Mouse (Mus musculus) embryonic facial prominence, embryonic 15.5 days (tissue): ENCODE data around the gene Adamts17. TPM values are rescaled to one million over a fixed set of nuclear protein-coding genes. Genes with fewer than 3 reads are reported as not detected.

ENCODE experiments used
- ATAC-seq: fragments of 200-750 bp; cut with Nextera tagmentation; 2 replicates; pipeline ENCODE4 v1.8.0; 2017; ENCODE audit warnings: low read depth, moderate TSS enrichment; ENCODE audit not compliant: insufficient number of reproducible peaks, low FRiP score, low TSS enrichment
- H3K27ac ChIP-seq: fragments of 300-500 bp; sonication (generic); replicated peaks from 2 replicates; pipeline ENCODE4 v1.5.1; 2015; ENCODE audit warnings: mild to moderate bottlenecking, inconsistent platforms
- H3K27me3 ChIP-seq: fragments of 300-500 bp; sonication (generic); 2 replicates; pipeline ENCODE4 v1.6.1; 2015; ENCODE audit warnings: inconsistent platforms
- H3K36me3 ChIP-seq: fragments of 300-500 bp; sonication (generic); 2 replicates; pipeline ENCODE4 v1.6.1; 2015; ENCODE audit warnings: mild to moderate bottlenecking, inconsistent platforms
- H3K4me1 ChIP-seq: fragments of 300-500 bp; sonication (generic); 2 replicates; pipeline ENCODE4 v1.6.1; 2015; ENCODE audit warnings: inconsistent platforms
- H3K4me2 ChIP-seq: fragments of 300-500 bp; sonication (generic); replicated peaks from 2 replicates; pipeline ENCODE4 v1.6.1; 2015; ENCODE audit warnings: mild to moderate bottlenecking, inconsistent platforms
- H3K4me3 ChIP-seq: fragments of 300-500 bp; sonication (generic); replicated peaks from 2 replicates; pipeline ENCODE4 v1.5.1; 2015; ENCODE audit warnings: mild to moderate bottlenecking, inconsistent platforms
- H3K9ac ChIP-seq: fragments of 300-500 bp; sonication (generic); 2 replicates; pipeline ENCODE4 v1.6.1; 2015; ENCODE audit warnings: inconsistent platforms
- H3K9me3 ChIP-seq: fragments of 300-500 bp; sonication (generic); replicated peaks from 2 replicates; pipeline ENCODE4 v1.6.1; 2016; ENCODE audit warnings: inconsistent platforms
- WGBS: fragments of 180-500 bp; shearing (Covaris S2); methylation state at CpG from one replicate; pipeline ENCODE4 v1.1.7; 2015; 5-methylcytosine and 5-hydroxymethylcytosine counted together
- polyA plus RNA-seq: library from polyadenylated mRNA; unstranded; fragments of >200 nt; fragmentation: Nextera tagmentation; extraction: Ambion mirVana; gene quantifications from 2 replicates; pipeline ENCODE4 v1.2.1, GENCODE M21; 2015

The Adamts17 gene
- polyA plus RNA-seq, 1 experiment from 2014 or later = 17.4 TPM

GRCm38 (mm10) chr7:67082751-67083150, 243.2 kb downstream of the Adamts17 start:
- Histone ChIP-seq H3K4me1 (no peaks in the 10 kb centered on the region), H3K27ac (no peak overlapping the region), H3K36me3 (0 out of 2 replicates have a peak, but pooled peaks cover 4% of the 10 kb centered on the region), H3K9ac (no peak overlapping the region), H3K4me3 (no peak overlapping the region), H3K4me2 (no peak overlapping the region), H3K9me3 (no peaks in the 10 kb centered on the region), H3K27me3 (no peaks in the 10 kb centered on the region)
- WGBS = 90% methylated on average over 10 of the region's 10 CpGs
- no peak for ATAC-seq

- Histone ChIP-seq H3K4me2 (no peak overlapping the region), H3K4me1 (no peaks in the 10 kb centered on the region), H3K27me3 (no peaks in the 10 kb centered on the region), H3K9me3 (no peaks in the 10 kb centered on the region), H3K4me3 (no peak overlapping the region), H3K9ac (no peak overlapping the region), H3K36me3 (no peaks in the 10 kb centered on the region), H3K27ac (no peak overlapping the region)
- ATAC-seq = no peak
- 47% methylated on average over 6 of the region's 6 CpGs for WGBS
Observed at GRCm38 (mm10) chr7:67087759-67088158, 248.2 kb downstream of the Adamts17 start.

DNA sequence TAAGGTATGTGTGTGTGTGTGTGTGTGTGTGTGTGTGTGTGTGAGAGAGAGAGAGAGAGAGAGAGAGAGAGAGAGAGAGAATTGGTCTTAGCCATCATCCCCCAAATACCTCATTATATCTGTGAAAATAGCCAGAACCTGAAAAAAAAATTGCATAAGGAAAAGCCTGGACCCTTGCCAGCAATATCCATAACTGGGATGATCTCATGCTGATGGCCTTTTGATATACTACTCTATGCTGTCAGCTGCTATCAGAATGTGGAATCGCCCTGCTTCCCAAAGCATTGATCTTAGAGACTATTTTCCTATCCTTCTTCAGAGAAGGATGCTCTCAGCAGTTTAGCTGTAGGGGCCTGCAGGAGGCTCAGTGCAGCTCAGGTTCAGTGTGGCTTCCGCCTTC, 257.6 kb downstream of the Adamts17 start:
- no peaks in the 10 kb centered on the region for H3K36me3 ChIP-seq
- 0 out of 2 replicates have a peak, but pooled peaks cover 4% of the 10 kb centered on the region for H3K4me1 ChIP-seq
- no peaks in the 10 kb centered on the region for H3K27me3 ChIP-seq
- no peak overlapping the region for H3K27ac ChIP-seq
- H3K4me3 ChIP-seq = no peak overlapping the region
- H3K9ac ChIP-seq = no peak overlapping the region
- WGBS = 70% methylated on average over 2 of the region's 2 CpGs
- ATAC-seq = no peak
- H3K9me3 ChIP-seq = no peaks in the 10 kb centered on the region
- H3K4me2 ChIP-seq = no peak overlapping the region

DNA sequence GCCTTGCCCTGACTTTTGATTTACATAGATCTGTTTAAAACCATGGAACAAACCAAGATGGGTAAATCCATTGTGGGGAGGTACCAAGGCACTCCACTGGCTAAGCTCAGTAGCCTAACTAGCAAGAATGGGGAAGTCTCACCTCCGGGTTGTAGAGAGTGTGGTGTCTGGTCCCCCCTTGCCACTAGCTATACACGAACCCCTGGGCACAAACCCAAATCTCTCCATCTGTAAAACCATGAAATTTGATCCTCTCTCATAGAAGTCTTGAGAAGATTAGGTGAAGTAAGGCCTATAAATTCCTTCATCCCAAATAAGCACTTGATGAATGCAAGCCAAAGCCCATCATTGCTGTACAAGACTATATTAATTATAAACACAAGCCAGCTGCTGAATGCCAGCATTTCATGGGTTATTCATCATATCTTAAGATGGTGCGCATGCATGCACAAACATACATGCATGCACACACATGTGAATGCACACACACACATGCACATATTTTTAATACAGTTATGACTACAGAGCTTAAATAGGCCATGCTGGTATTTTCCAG, 262.0 kb downstream of the Adamts17 start:
- H3K27ac ChIP-seq = no peak overlapping the region
- no peak for ATAC-seq

DNA sequence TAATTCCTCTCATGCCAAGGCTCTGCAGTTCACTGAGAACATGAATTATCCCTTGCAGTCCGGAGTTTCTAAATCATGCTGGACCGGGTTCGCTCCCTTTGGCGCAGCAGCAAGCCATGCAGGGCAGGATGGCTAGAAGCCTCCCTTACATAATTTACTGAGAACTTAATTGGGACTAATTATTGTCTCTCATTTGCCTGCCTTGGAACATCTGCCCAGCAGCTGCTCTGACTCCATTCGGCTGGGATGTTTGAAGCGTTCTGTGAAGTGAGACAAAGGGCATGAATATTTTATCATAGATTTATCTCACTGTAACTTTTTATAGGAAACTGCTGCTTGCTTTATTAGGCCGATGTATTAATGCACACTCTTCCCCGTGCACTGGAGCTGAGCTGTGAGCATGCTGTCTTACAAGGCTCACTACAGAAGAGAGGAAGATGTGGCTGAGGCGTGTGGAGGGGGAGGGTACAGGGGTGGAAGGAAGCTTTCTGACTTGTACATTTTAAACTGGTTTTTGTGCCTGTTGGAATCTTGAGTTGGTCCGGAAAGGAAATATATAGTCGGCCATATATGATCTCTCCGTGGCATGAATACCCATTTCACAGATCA, 271.1 kb downstream of the Adamts17 start:
- H3K4me1 ChIP-seq = peaks cover 10% of the 10 kb centered on the region

More for the DNA sequence above, 262.0 kb downstream of the Adamts17 start:
- H3K4me3 ChIP-seq = no peak overlapping the region
- no peak overlapping the region for H3K9ac ChIP-seq
- H3K4me2 ChIP-seq = no peak overlapping the region
- H3K27me3 ChIP-seq = no peaks in the 10 kb centered on the region
- H3K36me3 ChIP-seq = no peaks in the 10 kb centered on the region
- 43% methylated on average over 3 of the region's 3 CpGs for WGBS
- H3K4me1 ChIP-seq = 0 out of 2 replicates have a peak, but pooled peaks cover 4% of the 10 kb centered on the region
- H3K9me3 ChIP-seq = no peaks in the 10 kb centered on the region

DNA sequence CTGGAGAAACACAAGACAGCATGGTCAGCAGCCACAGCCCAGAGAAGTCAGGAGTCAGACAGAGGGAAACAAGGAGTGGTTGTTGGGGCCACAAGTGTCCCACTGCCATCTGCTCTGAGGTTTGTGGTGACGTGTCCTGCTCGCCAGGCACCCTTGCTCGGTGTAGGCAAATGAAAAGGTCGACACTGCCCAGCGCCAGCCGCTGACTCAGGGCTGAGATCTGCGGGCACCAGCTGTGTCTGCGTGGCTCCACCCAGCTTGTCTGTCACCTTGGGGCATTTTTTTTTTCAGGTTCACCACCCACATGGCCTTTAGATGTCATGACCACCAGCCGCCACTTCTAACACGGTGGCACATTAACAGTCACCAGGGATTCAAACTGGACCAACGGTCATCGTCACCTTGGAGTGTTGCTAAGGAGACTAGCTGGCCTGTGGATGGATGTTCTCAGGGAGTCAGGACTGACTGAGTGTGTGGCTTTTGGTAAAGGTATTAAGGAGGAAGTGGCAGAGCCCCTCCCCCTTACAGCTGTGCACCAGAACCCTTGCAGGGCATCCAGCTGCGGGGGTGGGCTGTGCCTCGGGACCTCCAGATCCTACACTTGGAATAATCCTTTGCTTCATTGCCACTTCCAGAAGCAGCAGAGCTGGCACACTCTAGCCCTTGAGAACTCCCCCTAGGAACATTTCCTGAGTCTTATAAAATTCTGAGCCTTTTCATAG, 273.1 kb downstream of the Adamts17 start:
- Histone ChIP-seq H3K27me3 (no peaks in the 10 kb centered on the region), H3K4me2 (no peak overlapping the region), H3K9me3 (no peaks in the 10 kb centered on the region), H3K4me1 (peaks cover 10% of the 10 kb centered on the region), H3K27ac (no peak overlapping the region), H3K9ac (no peak overlapping the region), H3K36me3 (no peaks in the 10 kb centered on the region), H3K4me3 (no peak overlapping the region)
- no peak for ATAC-seq
- 68% methylated on average over 14 of the region's 14 CpGs for WGBS

More for the DNA sequence above, 271.1 kb downstream of the Adamts17 start:
- no peaks in the 10 kb centered on the region for H3K36me3 ChIP-seq
- no peak overlapping the region for H3K4me3 ChIP-seq
- WGBS = 64% methylated on average over 12 of the region's 12 CpGs
- H3K27ac ChIP-seq = no peak overlapping the region
- H3K27me3 ChIP-seq = no peaks in the 10 kb centered on the region
- no peak overlapping the region for H3K4me2 ChIP-seq
- H3K9ac ChIP-seq = no peak overlapping the region
- no peaks in the 10 kb centered on the region for H3K9me3 ChIP-seq
- ATAC-seq = no peak

- Histone ChIP-seq H3K4me3 (no peak overlapping the region), H3K4me1 (peaks cover 10% of the 10 kb centered on the region), H3K9ac (no peak overlapping the region), H3K4me2 (no peak overlapping the region), H3K36me3 (no peaks in the 10 kb centered on the region), H3K9me3 (no peaks in the 10 kb centered on the region), H3K27ac (no peak overlapping the region), H3K27me3 (no peaks in the 10 kb centered on the region)
- ATAC-seq = no peak
- WGBS = 96% methylated on average over 3 of the region's 3 CpGs
Observed at GRCm38 (mm10) chr7:67114056-67114455, 274.5 kb downstream of the Adamts17 start.

GRCm38 (mm10) chr7:67115056-67115455, 275.5 kb downstream of the Adamts17 start:
- no peak overlapping the region for H3K9ac ChIP-seq
- peaks cover 10% of the 10 kb centered on the region for H3K4me1 ChIP-seq

DNA sequence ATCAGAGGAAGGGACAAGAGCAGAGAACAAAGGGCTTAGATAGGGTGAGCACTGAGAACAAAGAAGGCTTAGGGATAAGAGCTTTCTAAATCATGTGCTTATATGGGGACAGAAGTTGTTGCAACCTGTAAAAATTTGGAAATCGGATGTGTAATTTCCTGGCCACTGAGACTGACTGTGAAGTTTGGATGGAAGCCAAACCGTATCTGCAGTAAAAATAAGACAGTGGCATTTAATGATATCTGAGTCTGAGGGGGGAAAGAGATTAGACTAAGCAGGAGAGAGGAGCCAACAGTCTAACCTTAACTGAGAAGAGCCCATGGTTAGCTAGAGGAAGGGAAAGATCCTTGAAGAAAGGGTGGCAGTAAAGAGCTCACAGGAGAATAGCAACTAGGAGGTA, 295.6 kb downstream of the Adamts17 start:
- no peaks in the 10 kb centered on the region for H3K4me1 ChIP-seq
- ATAC-seq = no peak
- 38% methylated on average over 2 of the region's 2 CpGs for WGBS
- no peak overlapping the region for H3K4me3 ChIP-seq
- H3K4me2 ChIP-seq = no peak overlapping the region
- no peak overlapping the region for H3K27ac ChIP-seq
- no peaks in the 10 kb centered on the region for H3K36me3 ChIP-seq
- H3K9ac ChIP-seq = no peak overlapping the region
- H3K27me3 ChIP-seq = no peaks in the 10 kb centered on the region
- H3K9me3 ChIP-seq = no peaks in the 10 kb centered on the region

More at GRCm38 (mm10) chr7:67115056-67115455, 275.5 kb downstream of the Adamts17 start:
- H3K4me2 ChIP-seq = no peak overlapping the region
- peak; percentile 12; the same call in 1 of the 2 replicates for ATAC-seq
- no peaks in the 10 kb centered on the region for H3K9me3 ChIP-seq
- H3K27ac ChIP-seq = no peak overlapping the region
- 64% methylated on average over 3 of the region's 3 CpGs for WGBS
- H3K27me3 ChIP-seq = no peaks in the 10 kb centered on the region
- H3K36me3 ChIP-seq = no peaks in the 10 kb centered on the region
- no peak overlapping the region for H3K4me3 ChIP-seq

- WGBS = 23% methylated on average over 11 of the region's 11 CpGs
- Histone ChIP-seq H3K9ac (no peak overlapping the region), H3K4me1 (peaks cover 18% of the 10 kb centered on the region), H3K27ac (peak overlapping the region; percentile 40; the same call in 1 of the 2 replicates), H3K27me3 (no peaks in the 10 kb centered on the region), H3K36me3 (no peaks in the 10 kb centered on the region), H3K9me3 (no peaks in the 10 kb centered on the region), H3K4me3 (no peak overlapping the region), H3K4me2 (no peak overlapping the region)
- ATAC-seq = no peak
Observed at GRCm38 (mm10) chr7:67142347-67143015, 302.9 kb downstream of the Adamts17 start.

DNA sequence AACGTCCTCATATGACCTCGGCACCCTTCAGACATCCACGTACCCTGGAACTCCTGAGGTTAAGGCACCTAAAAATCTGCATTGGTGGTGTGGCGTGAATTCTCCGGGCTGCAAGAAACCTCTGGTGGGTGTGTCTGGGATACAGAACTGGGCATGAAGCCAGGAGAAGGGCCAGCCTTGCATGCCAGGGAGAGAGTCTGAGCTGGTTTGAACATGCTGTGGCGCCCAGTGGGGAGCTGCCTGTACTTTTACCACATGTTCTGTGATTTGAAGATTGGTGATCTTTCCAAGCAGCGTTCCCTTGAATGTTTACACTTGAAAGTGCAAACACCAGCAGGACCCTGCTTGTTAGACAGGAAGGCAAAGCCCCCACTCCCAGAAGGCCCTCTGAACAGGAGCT, 306.2 kb downstream of the Adamts17 start:
- WGBS = 31% methylated on average over 7 of the region's 7 CpGs
- Histone ChIP-seq H3K27me3 (no peaks in the 10 kb centered on the region), H3K9me3 (no peaks in the 10 kb centered on the region), H3K4me1 (peaks cover 18% of the 10 kb centered on the region), H3K27ac (peak overlapping the region; percentile 35), H3K4me3 (no peak overlapping the region), H3K9ac (no peak overlapping the region), H3K36me3 (0 out of 2 replicates have a peak, but pooled peaks cover 6% of the 10 kb centered on the region), H3K4me2 (no peak overlapping the region)
- peak; percentile 55; the same call in 1 of the 2 replicates for ATAC-seq
